Mouse (Mus musculus) CH12.LX (cell line): Measurements from ENCODE around the gene Mgat5.

Experiments used
- CTCF ChIP-seq, 2 experiments: IDR thresholded peaks in 1 of 2; conservative IDR thresholded peaks in 1 of 2; 2 replicates each; pipeline ENCODE4 v1.5.1; 2011 to 2012; ENCODE audit warnings: low read depth in 2 of 2, low read length in 2 of 2, improper control_type of control experiment in 1 of 2, inconsistent platforms in 1 of 2, mild to moderate bottlenecking in 1 of 2, moderate library complexity in 1 of 2
- ETS1 ChIP-seq: conservative IDR thresholded peaks from 2 replicates; pipeline ENCODE4 v1.6.1; 2012; ENCODE audit warnings: low read depth, mild to moderate bottlenecking, inconsistent platforms, low read length, improper control_type of control experiment, moderate library complexity
- MYC ChIP-seq: IDR thresholded peaks from 2 replicates; pipeline ENCODE4 v1.6.1; 2011; ENCODE audit warnings: low read depth, mild to moderate bottlenecking, improper control_type of control experiment, low read length
- NRF1 ChIP-seq: IDR thresholded peaks from 2 replicates; pipeline ENCODE4 v1.6.1; 2014; ENCODE audit warnings: low read depth, mild to moderate bottlenecking, inconsistent platforms, low read length, improper control_type of control experiment, moderate library complexity
- POLR2A ChIP-seq: IDR thresholded peaks from 2 replicates; pipeline ENCODE4 v1.6.1; 2011; ENCODE audit warnings: low read depth, mild to moderate bottlenecking, improper control_type of control experiment, low read length

DNA sequence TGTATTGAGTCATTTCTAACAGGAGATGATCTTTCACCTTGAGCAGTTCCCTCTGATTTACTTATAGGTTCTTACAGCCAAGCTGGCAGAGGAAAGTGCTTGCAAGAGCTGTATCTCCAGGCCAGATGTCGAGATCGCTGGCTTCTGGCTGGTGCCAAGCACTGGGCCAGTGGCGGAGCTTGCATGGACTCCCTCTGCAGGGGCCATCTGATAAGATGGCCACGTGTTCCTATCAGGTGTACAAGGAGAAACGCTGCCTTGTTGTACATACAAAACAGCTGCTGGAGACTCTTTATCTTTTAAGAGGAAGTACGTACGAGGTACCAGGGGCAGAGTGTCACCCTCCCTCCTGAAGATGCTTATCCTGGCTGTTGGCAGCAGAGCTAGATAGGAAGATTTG lies 158.8 kb downstream of the Mgat5 start:
- no peak for TF ChIP-seq NRF1
- TF ChIP-seq POLR2A, result no peak
- TF ChIP-seq MYC, result no peak
- no peak for TF ChIP-seq ETS1
- TF ChIP-seq CTCF (conservative IDR thresholded peaks at IDR 0.05 in 1 of 2, IDR thresholded peaks at IDR 0.05 in 1 of 2; ENCODE audit: low read depth in 2 of 2, low read length in 2 of 2), result no peak
